Comparison of ENCODE assay signal across 17 mouse cellular contexts in genomic region chr5:28333731-28334130, GRCm38 (mm10). TPM values are rescaled to one million over a fixed set of nuclear protein-coding genes. Genes with fewer than 3 reads are reported as not detected.
DNase-seq lines count a peak whose midpoint lies in the region; ATAC-seq lines count a peak whose summit lies in the region.
"Had no signal": no experiment of that assay in that cellular context is flagged by ENCODE, and none has a peak within 500 bp of the region (broad histone marks: within the 10 kb centered on the region; RNA-seq: fewer than 3 reads in every experiment).

No protein-coding gene starts in this region.

- 82% methylated on average over 2 of the region's 2 CpGs for WGBS in kidney, embryonic 15.5 days

- H3K27ac ChIP-seq in kidney, embryonic 15.5 days, result no peak overlapping the region
- H3K27ac ChIP-seq: embryonic facial prominence, embryonic 13.5 days; forebrain, embryonic 10.5 days; heart, embryonic 15.5 days; hindbrain, embryonic 15.5 days; liver, embryonic 14.5 days had no signal

- no peaks in the 10 kb centered on the region for H3K9me3 ChIP-seq in kidney, embryonic 15.5 days (replicated peaks)
- H3K9me3 ChIP-seq: embryonic facial prominence, embryonic 13.5 days; forebrain, embryonic 10.5 days; heart, embryonic 15.5 days; hindbrain, embryonic 15.5 days had no signal

- no peaks in the 10 kb centered on the region for H3K4me1 ChIP-seq in kidney, embryonic 15.5 days
- H3K4me1 ChIP-seq: embryonic facial prominence, embryonic 13.5 days; forebrain, embryonic 10.5 days had no signal

- H3K4me3 ChIP-seq in kidney, embryonic 15.5 days (replicated peaks), result no peak overlapping the region
- H3K4me3 ChIP-seq: embryonic facial prominence, embryonic 13.5 days; forebrain, embryonic 10.5 days; heart, embryonic 15.5 days; hindbrain, embryonic 15.5 days had no signal

- no peaks in the 10 kb centered on the region for H3K27me3 ChIP-seq in kidney, embryonic 15.5 days
- H3K27me3 ChIP-seq: embryonic facial prominence, embryonic 13.5 days; heart, embryonic 15.5 days; hindbrain, embryonic 15.5 days had no signal

- no peak overlapping the region for H3K4me2 ChIP-seq in kidney, embryonic 15.5 days
- H3K4me2 ChIP-seq: embryonic facial prominence, embryonic 13.5 days; heart, embryonic 15.5 days; hindbrain, embryonic 15.5 days had no signal

- no peak for ATAC-seq in kidney, embryonic 15.5 days (replicated peaks; ENCODE audit: low FRiP score)

- peaks cover 64% of the 10 kb centered on the region for H3K36me3 ChIP-seq in kidney, embryonic 15.5 days

- DNase-seq in cerebellum, adult 18-20 months, result peak; percentile 28 to 45
- DNase-seq in cerebellum, adult 8-10 months, result no peak
- DNase-seq in kidney, adult 18-20 months, result peak; percentile 13
- peak; percentile 23 to 56 for DNase-seq in adrenal gland, postnatal 36 days
- peak; percentile 21 to 47 for DNase-seq in kidney, postnatal 25 days
- no peak for DNase-seq in embryo, embryonic 9.5 days (ENCODE audit: extremely low spot score)
- DNase-seq: B cell, adult 2 months; left cerebral cortex, postnatal 4 days; lung, postnatal 14 days; right cerebral cortex, postnatal 14 days; thymus, postnatal 25 days had no signal

- H3K9ac ChIP-seq in kidney, embryonic 15.5 days, result no peak overlapping the region
- H3K9ac ChIP-seq: embryonic facial prominence, embryonic 13.5 days; heart, embryonic 15.5 days; hindbrain, embryonic 15.5 days; liver, embryonic 14.5 days had no signal

RNA-seq across cellular contexts. Expression of gene Rbm33, which starts 16.8 kb away (rescaled TPM):
- polyA plus RNA-seq in kidney, embryonic 15.5 days (2015; fragmentation: Nextera tagmentation; extraction: Ambion mirVana), result 10.8 and 11.4 TPM in 2 replicates
- 10 to 100 TPM; 44.2 to 52.8 TPM for total RNA-seq in adrenal gland, postnatal 36 days (2021)

Comparison
In these comparisons a context has a peak if more than half of its experiments do, and no peak if none do; other contexts are left out.
1. DNase-seq: peak in cerebellum, adult 18-20 months (2 of 2), kidney, adult 18-20 months (single experiment), adrenal gland, postnatal 36 days (2 of 2) and kidney, postnatal 25 days (2 of 2); none in cerebellum, adult 8-10 months (single experiment) and embryo, embryonic 9.5 days (single experiment).